Mouse (Mus musculus): ENCODE data around the gene Hdac10.

The Hdac10 gene

GRCm38 (mm10) chr15:89076156-89076731, 52.3 kb downstream of the Hdac10 start:
- in situ Hi-C loops (cut with MboI; ENCODE audit: unreplicated experiment in 2 of 2): loop anchor here (10.0 kb wide), 2 partner anchors 251 to 331 kb away; no protein-coding TSS in a partner anchor

- in situ Hi-C loops (cut with MboI; ENCODE audit: unreplicated experiment in 2 of 2): loop anchor here (10.0 kb wide), 2 partner anchors 251 to 331 kb away; no protein-coding TSS in a partner anchor
These were observed 52.9 kb downstream of the Hdac10 start for GRCm38 (mm10) chr15:89075478-89076147.

- in situ Hi-C loops (cut with MboI; ENCODE audit: unreplicated experiment in 2 of 2): loop anchor here (10.0 kb wide), 2 partner anchors 250 to 330 kb away; no protein-coding TSS in a partner anchor
These were observed 53.7 kb downstream of the Hdac10 start, which contains the start of gene Trabd for GRCm38 (mm10) chr15:89074613-89075477. Gene Trabd, plus strand, starts transcription at chr15:89075124.

GRCm38 (mm10) chr15:89073993-89074603, 54.4 kb downstream of the Hdac10 start:
- in situ Hi-C loops (cut with MboI; ENCODE audit: unreplicated experiment in 2 of 2): loop anchor here (10.0 kb wide), 2 partner anchors 249 to 329 kb away; no protein-coding TSS in a partner anchor

Measured in v-Abl transformed pro-B cells (cell line).